Mouse (Mus musculus) lung, embryonic 14.5 days (tissue): Measurements from ENCODE around the gene Pigt. TPM values are rescaled to one million over a fixed set of nuclear protein-coding genes. Genes with fewer than 3 reads are reported as not detected.
A peak's percentile ranks its signal among the peaks of the same experiment; 100 is the strongest.

Experiments used
- ATAC-seq: fragments of 200-750 bp; cut with Nextera tagmentation; 2 replicates; pipeline ENCODE4 v1.8.0; 2017; ENCODE audit warnings: mild to moderate bottlenecking, moderate TSS enrichment, moderate library complexity; ENCODE audit not compliant: insufficient read depth
- DNase-seq: peaks from one replicate; pipeline ENCODE4 v3.0.0-alpha.2; 2015
- H3K27ac ChIP-seq: fragments of 300-500 bp; sonication (generic); 2 replicates; pipeline ENCODE4 v1.5.1; 2014; ENCODE audit warnings: low read depth, mild to moderate bottlenecking, moderate library complexity
- H3K27me3 ChIP-seq: fragments of 300-500 bp; sonication (generic); 2 replicates; pipeline ENCODE4 v1.6.1; 2014; ENCODE audit warnings: low read length, control low read depth; ENCODE audit not compliant: insufficient read depth
- H3K36me3 ChIP-seq: fragments of 300-500 bp; sonication (generic); 2 replicates; pipeline ENCODE4 v1.6.1; 2014; ENCODE audit warnings: control low read depth; ENCODE audit not compliant: insufficient read depth
- H3K4me1 ChIP-seq: fragments of 300-500 bp; sonication (generic); 2 replicates; pipeline ENCODE4 v1.6.1; 2014; ENCODE audit warnings: antibody characterized with exemption, control low read depth; ENCODE audit not compliant: insufficient read depth
- H3K4me2 ChIP-seq: fragments of 300-500 bp; sonication (generic); 2 replicates; pipeline ENCODE4 v1.6.1; 2014; ENCODE audit warnings: mild to moderate bottlenecking
- H3K4me3 ChIP-seq: fragments of 300-500 bp; sonication (generic); 2 replicates; pipeline ENCODE4 v1.5.1; 2014; ENCODE audit warnings: low read depth, low read length
- H3K9ac ChIP-seq: fragments of 300-500 bp; sonication (generic); 2 replicates; pipeline ENCODE4 v1.6.1; 2014
- H3K9me3 ChIP-seq: fragments of 300-500 bp; sonication (generic); 2 replicates; pipeline ENCODE4 v1.6.1; 2016; ENCODE audit warnings: low read depth, low read length, control low read depth
- CTCF ChIP-seq: IDR thresholded peaks from 2 replicates; pipeline ENCODE4 v1.5.1; 2016; ENCODE audit warnings: antibody characterized with exemption, low read depth
- WGBS: fragments of 180-500 bp; shearing (Covaris S2); extraction: QIAGEN DNeasy Blood & Tissue Kit; methylation state at CpG from one replicate; pipeline ENCODE4 v1.1.7; 2014; 5-methylcytosine and 5-hydroxymethylcytosine counted together
- polyA plus RNA-seq: library from polyadenylated mRNA; unstranded; fragments of >200 nt; fragmentation: Nextera tagmentation; extraction: Ambion mirVana; gene quantifications from 2 replicates; pipeline ENCODE4 v1.2.1, GENCODE M21; 2014

Pigt gene
- polyA plus RNA-seq, 1 experiment from 2014 or later, result 71.0 TPM

DNA sequence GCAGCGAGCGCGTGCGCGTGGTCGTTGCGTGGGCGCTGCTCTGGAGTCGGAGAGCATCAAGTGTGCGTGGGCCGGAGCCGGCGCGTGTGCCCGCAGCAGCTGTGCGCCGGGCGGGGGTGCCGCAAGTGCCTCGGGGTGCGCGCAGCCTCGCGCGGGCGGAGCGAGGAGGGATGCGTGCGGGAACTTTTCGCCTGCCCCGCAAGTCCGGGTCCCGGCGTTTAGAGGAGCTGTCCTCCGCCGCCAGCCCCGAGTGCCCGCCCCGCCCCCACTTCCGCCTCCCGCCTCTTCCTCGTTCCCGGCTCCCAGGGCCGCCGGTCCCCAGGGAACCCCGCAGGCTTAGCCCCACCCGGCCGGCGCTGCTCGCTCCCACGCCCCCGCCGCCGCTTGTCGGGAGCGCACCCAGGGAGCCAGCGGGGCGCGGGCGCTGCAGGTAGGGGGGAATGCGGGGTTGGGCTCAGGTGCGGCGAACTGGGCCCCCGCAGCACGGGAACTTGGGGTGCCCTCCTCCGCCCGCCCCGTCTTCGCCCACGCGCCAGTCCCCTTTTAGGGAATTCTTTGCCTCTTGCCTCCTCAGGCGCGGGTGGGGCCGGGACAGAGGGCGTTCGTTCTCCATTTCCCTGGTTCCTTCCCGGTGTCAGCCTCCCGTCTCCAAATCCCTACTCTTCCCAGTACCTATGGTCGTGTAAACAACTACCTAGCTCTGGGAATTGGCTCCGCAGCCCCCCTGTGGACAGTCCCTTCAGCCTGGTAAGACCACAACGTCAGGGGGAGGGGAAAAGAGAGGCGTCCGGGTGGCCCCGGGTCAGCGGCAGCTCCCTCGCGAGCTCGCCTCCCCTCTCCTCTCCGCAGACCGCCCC lies 10.8 kb upstream of the Pigt start:
- Histone ChIP-seq H3K4me3 (peak overlapping the region; percentile 72), H3K36me3 (peaks cover 3% of the 10 kb centered on the region; the same call in 1 of the 2 replicates), H3K9ac (peak overlapping the region; percentile 69), H3K4me1 (no peaks in the 10 kb centered on the region), H3K27ac (no peak overlapping the region), H3K4me2 (peak overlapping the region; percentile 99), H3K27me3 (peaks cover 16% of the 10 kb centered on the region), H3K9me3 (no peaks in the 10 kb centered on the region)
- DNase-seq (peak; percentile 60), ATAC-seq (peak; percentile 71)
- TF ChIP-seq CTCF, result no peak; the same call in 1 of the 2 replicates
- under 1% methylated on average over 80 of the region's 90 CpGs for WGBS

DNA sequence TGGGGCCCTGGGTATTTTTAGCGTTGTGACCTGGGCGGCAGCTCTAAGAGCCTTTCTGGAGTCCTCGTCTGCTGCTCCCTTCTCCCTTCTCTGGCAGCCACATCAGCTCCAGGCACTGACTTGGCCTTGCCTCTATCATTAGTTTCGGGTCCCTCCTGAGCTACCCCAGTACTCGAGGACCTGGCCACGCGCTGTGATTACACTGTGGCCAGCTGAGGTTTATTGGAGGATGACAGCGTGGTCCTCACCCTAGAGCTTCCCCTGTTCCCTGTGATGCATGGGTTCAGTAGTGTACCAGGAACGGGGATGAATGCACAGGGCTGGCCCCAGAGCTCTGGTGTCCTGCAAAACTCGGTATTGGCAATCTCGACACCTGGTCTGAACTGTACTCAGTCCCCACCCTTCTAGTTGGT lies 10.2 kb upstream of the Pigt start:
- ATAC-seq, result peak; percentile 49
- H3K4me3 ChIP-seq, result peak overlapping the region; percentile 72
- TF ChIP-seq CTCF, result no peak

GRCm38 (mm10) chr2:164487812-164488211 lies 9.5 kb upstream of the Pigt start:
- no peak for DNase-seq
- TF ChIP-seq CTCF, result no peak
- Histone ChIP-seq H3K27ac (no peak overlapping the region), H3K27me3 (peaks cover 16% of the 10 kb centered on the region), H3K4me1 (no peaks in the 10 kb centered on the region), H3K9me3 (no peaks in the 10 kb centered on the region), H3K36me3 (peaks cover 3% of the 10 kb centered on the region; the same call in 1 of the 2 replicates), H3K4me2 (no peak overlapping the region), H3K9ac (no peak overlapping the region), H3K4me3 (no peak overlapping the region)
- 63% methylated on average over 9 of the region's 9 CpGs for WGBS
- no peak for ATAC-seq

More for the DNA sequence above, 10.2 kb upstream of the Pigt start:
- H3K9me3 ChIP-seq, result no peaks in the 10 kb centered on the region
- H3K4me2 ChIP-seq, result peak overlapping the region; percentile 99
- no peak for DNase-seq
- peaks cover 3% of the 10 kb centered on the region; the same call in 1 of the 2 replicates for H3K36me3 ChIP-seq
- 9% methylated on average over 11 of the region's 11 CpGs for WGBS
- H3K27me3 ChIP-seq, result peaks cover 16% of the 10 kb centered on the region
- H3K4me1 ChIP-seq, result no peaks in the 10 kb centered on the region
- no peak overlapping the region for H3K27ac ChIP-seq
- H3K9ac ChIP-seq, result peak overlapping the region; percentile 69

DNA sequence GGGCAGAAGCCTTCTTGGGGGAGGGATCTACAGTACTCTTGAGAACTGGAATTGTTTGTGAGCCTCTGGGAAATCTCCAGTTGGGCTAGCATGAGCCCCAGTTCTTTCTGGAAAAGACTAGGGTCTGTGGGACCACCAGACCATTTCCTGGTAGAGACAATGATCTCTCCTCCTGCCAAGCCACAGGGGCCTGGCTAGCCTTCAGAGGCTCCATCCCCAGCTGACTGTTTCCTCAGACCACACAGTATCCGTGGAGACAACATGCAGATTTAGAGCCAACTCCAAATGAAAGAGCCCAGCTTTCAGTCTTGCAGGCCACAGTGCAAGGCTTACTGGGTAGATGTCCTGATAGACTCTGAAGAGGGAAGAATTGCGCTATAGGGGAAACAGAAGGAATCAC lies 3.2 kb upstream of the Pigt start:
- no peak overlapping the region for H3K4me3 ChIP-seq
- H3K4me2 ChIP-seq, result no peak overlapping the region
- H3K9ac ChIP-seq, result no peak overlapping the region
- 50% methylated on average over 2 of the region's 2 CpGs for WGBS
- H3K27ac ChIP-seq, result no peak overlapping the region
- H3K27me3 ChIP-seq, result no peaks in the 10 kb centered on the region
- TF ChIP-seq CTCF, result no peak
- no peaks in the 10 kb centered on the region for H3K9me3 ChIP-seq
- H3K36me3 ChIP-seq, result peaks cover 3% of the 10 kb centered on the region; the same call in 1 of the 2 replicates
- ATAC-seq, result no peak
- peaks cover 9% of the 10 kb centered on the region for H3K4me1 ChIP-seq
- DNase-seq, result no peak

DNA sequence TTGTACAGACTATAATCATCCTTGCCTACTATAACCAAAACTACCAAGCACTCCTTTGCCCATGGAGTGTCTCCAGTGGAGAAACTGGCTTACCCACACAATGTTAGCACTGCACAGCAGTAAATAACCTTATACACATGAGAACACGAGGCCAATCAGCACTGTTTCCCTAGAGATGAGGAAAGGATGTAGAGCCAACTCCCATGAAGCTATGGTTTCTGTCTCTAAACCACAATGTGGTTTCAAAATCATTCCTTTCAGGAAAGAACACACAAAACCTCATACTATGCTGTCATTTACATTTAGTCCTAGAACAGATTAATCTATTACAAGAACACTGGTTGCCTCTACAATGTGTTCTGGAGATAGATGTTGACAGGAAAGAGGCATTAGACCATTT lies 989 bp upstream of the Pigt start:
- Histone ChIP-seq H3K9me3 (no peaks in the 10 kb centered on the region), H3K27me3 (no peaks in the 10 kb centered on the region), H3K4me2 (peak overlapping the region; percentile 98; the same call in 1 of the 2 replicates), H3K9ac (no peak overlapping the region), H3K36me3 (peaks cover 14% of the 10 kb centered on the region), H3K4me1 (peaks cover 9% of the 10 kb centered on the region), H3K27ac (no peak overlapping the region), H3K4me3 (no peak overlapping the region)
- DNase-seq (no peak), ATAC-seq (no peak)
- WGBS, result 38% methylated on average over 1 of the region's 1 CpGs
- no peak for TF ChIP-seq CTCF

GRCm38 (mm10) chr2:164497691-164498268 lies 460 bp downstream of the Pigt start:
- ATAC-seq (peak; percentile 52), DNase-seq (no peak)
- H3K4me3 ChIP-seq, result peak overlapping the region; percentile 90
- peaks cover 9% of the 10 kb centered on the region for H3K4me1 ChIP-seq
- peak overlapping the region; percentile 64 for H3K9ac ChIP-seq
- H3K4me2 ChIP-seq, result peak overlapping the region; percentile 98
- no peaks in the 10 kb centered on the region for H3K27me3 ChIP-seq
- TF ChIP-seq CTCF, result no peak; the same call in 1 of the 2 replicates
- 7% methylated on average over 21 of the region's 21 CpGs for WGBS
- peaks cover 27% of the 10 kb centered on the region for H3K36me3 ChIP-seq
- no peak overlapping the region for H3K27ac ChIP-seq
- no peaks in the 10 kb centered on the region for H3K9me3 ChIP-seq

GRCm38 (mm10) chr2:164499317-164499716 lies 2.0 kb downstream of the Pigt start:
- H3K36me3 ChIP-seq, result peaks cover 43% of the 10 kb centered on the region
- no peak for ATAC-seq
- H3K9me3 ChIP-seq, result peaks cover 4% of the 10 kb centered on the region; the same call in 1 of the 2 replicates
- 71% methylated on average over 5 of the region's 5 CpGs for WGBS
- H3K4me1 ChIP-seq, result peaks cover 9% of the 10 kb centered on the region
- H3K9ac ChIP-seq, result no peak overlapping the region
- H3K27me3 ChIP-seq, result no peaks in the 10 kb centered on the region
- no peak for TF ChIP-seq CTCF
- H3K4me3 ChIP-seq, result no peak overlapping the region
- no peak for DNase-seq
- H3K4me2 ChIP-seq, result no peak overlapping the region
- no peak overlapping the region for H3K27ac ChIP-seq
